Mouse (Mus musculus) right cerebral cortex, postnatal 36 days (tissue): ENCODE data around the gene Tmem8.
"Not testable (repeated sequence)": the region's sequence is repeated elsewhere in the genome, so short reads cannot be mapped to it uniquely, and the experiment has no call there.

Experiments used
- DNase-seq, 2 experiments: peaks; one replicate each; pipeline ENCODE4 v3.0.0; 2022; ENCODE audit warnings: low spot score in 2 of 2, mixed read lengths in 1 of 2

Gene Tmem8

DNA sequence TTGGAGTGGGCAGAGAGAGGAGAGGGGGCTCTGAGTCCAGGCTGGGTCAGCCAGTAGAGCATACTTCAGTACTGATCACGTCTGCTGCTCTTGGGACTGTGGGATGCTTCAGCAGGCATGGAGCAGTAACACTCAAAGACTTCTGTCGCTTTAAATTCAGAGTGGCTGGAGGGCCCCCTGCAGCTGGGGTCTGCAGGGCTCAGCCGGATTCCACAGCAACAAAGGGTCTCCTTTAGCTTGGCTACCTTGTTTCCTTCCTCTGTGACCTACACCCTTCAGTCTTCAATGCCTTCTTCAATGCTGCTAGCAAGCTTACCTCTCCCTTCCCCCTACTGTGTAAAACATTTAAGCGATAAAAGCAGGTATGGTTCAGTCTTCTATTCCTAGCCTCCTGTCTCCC lies 2.1 kb upstream of the Tmem8 start:
- no peak for DNase-seq

DNA sequence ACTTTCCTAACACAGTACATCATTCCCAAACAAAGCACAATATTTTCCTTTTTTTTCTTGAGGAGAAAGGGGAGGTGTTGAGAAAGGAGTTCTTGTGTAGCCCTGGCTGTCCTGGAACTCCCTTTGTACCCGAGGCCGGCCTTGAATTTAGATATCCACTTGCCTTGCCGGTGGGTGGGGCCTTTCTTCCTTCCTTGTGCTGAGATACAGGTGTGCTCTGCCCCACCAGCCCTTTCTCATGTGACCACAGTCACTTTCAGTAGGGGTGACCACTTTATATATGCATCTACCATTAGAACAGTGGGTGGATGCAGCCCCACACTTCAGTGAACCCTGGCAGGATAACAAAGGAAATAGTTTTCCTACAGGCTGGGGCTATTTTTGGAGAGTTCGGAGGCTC lies 1.4 kb upstream of the Tmem8 start:
- no peak for DNase-seq

DNA sequence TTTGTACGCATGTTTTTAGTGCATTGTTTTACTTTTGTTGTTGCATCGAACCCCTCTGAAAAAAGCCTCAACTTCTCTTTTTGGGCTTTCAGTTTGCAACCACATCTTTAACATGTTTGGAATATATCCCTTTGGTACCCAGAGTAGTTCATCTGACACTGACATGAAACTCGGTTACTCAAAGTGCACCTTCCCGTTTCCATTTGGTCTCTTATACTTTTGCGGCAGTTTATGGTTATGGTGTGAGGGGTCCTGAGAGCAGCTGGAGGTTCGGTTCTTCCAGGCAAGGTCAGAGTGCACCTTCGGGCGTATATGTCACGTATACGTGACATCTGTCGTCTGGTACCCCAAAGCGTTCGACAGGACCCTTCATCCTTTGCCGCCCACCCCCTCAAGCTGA lies 348 bp upstream of the Tmem8 start:
- no peak for DNase-seq

DNA sequence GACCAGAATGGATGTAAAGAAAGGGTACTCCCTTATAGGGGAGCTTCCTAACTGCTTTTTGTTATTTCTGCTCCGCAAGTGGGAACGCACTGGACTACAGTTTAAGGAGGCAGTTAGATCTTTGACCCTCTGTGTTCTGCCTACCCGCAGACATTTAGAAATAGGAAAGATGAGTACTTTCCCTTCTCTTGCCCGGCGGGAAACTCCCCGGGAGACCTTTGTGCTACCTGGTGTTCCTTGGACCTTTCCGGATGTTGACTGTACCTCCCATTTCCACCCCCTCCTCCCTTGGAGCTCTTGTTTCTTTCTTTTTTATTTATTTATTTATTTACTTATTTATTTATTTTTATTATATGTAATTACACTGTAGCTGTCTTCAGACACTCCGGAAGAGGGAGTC lies 962 bp downstream of the Tmem8 start:
- DNase-seq = no peak

DNA sequence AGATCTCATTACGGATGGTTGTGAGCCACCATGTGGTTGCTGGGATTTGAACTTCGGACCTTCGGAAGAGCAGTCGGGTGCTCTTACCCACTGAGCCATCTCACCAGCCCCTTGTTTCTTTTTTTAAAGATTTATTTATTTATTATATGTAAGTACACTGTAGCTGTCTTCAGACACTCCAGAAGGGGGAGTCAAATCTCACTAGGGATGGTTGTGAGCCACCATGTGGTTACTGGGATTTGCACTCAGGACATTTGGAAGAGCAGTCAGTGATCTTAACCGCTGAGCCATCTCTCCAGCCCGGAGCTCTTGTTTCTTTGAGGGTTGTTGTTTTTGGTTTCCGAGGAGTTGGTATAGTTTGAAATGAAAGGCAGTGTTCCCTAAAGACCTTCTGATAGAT lies 1.4 kb downstream of the Tmem8 start:
- DNase-seq = not testable (repeated sequence)

DNA sequence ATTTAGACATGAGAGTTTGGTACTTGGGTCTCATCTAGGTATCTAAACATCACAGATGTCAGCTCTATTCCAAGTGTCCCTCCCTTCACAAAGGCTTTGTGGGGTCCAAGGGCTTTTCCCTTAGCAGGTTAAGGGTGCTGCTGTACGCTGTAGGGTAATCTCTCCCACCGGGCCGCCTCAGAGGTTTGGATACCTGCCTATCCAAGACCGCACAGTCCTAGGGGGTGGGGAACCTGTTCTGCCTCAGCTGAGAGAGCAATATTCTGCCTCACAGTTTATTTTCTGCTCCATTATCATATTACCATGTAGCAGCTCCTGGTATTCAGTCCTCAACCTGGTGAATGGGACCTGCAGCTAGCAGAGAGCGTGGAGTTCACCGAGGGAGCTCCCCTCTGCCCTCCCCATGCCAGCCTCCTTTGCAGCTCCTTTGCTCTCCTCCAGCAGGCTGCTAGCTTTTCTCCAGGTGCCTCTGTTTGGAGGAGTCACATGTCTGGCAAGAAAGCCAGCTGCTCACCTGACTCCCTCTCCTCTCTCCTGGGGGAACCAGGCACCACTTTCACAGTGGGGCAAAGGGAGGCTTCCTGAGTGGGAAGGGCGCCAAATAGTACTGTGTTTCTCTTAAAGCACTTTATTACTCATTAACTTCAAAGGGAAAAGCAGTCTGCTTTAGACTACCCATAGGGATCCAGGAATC lies 2.3 kb downstream of the Tmem8 start:
- no peak for DNase-seq

DNA sequence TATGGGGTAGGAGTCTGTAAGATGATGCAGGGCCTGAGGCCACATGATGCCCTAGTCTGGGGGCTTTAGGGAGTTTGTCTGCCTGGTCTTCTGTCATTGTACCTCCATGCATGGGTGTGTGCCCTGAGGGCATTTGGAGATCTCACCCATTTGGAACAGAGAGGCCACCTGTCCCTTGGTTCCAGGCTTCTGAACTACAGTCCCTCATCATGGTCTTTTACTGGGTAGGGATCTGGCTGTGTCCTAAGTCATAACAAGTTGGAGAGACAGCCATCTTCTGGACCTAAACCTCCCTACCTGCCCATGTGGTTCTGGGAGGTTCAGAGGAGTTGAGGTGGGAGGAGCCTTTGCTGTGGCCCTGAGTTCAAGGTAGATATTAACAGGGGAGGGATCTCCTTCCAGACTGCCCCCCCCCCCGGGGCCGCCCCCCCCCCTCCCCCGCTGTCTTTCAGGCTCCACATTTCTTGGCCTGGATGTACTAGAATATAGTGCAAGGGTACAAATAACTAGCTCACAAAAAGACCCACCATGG lies 2.9 kb downstream of the Tmem8 start:
- no peak for DNase-seq

DNA sequence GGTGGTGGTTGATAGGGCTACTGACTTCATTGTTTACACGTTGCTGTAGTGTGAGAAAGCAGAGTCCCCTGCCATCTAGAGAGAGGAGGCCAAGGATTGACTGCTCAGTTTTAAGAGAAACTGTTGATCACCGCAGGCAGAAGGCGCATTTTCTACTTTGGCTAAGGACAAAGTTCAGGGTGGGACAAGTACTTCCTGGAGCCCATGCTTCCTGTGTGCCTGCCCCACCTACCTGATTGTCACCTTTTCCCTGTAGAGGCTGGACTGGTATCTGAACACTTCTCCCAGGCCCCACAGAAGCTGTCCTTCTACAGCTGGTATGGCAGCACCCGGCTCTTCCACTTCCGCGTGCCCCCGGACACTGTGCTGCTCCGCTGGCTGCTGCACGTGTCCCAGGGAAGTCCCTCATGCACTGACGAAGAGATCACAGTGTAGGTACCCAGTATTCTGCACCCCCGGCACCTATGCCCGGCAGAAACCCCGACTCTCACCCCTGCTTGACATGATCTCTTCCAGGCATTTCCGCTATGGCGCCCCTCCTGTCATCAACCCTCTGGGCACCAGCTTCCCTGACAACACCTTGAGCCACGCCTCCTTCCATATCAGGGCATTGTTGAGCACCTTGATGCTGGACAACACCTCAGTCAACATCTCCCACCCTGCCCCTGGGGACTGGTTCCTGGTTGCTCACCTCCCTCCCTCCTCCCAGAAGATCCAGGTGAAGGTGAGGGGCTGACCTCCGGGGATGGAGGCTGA lies 3.6 kb downstream of the Tmem8 start:
- DNase-seq = no peak

DNA sequence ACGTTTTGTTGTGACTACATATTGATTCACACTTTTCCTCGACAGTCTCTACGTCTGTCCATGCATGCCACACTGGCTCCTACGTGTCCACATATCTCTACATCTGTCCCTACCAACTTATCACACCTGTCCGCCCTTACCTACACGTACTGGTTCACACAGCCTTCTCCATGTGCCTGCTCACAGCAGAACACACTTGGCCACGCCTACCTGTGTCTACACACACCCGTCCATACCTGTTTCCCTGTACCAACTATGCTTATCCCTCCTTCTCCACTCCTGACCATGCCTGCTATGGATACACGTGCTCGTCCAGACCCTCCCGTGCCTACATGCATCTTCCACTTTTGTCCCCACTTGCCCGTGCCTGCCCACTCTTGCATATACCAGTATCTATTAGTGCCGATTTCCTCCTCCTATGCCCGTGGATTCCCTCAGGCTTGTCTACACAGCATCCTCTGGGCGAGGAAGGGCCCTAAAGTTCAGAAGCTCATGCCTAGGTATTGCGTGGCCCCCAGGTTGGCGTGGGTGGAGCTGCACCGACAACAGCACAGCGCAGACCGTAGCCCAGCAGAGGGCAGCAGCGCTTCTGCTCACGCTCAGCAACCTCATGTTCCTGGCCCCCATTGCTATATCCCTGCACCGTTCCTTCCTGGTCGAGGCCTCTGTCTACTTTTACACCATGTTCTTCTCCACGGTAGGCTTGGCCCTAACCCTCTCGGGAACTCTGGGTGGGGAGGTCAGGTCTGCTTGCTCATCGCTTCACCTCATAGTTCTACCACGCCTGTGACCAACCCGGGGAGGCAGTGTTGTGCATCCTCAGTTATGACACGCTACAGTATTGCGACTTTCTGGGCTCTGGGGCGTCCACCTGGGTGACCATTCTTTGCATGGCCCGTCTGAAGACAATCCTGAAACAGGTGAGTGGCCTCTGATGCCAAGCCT lies 6.9 kb downstream of the Tmem8 start:
- peak in 1 of 2 experiments; percentile 37 for DNase-seq

DNA sequence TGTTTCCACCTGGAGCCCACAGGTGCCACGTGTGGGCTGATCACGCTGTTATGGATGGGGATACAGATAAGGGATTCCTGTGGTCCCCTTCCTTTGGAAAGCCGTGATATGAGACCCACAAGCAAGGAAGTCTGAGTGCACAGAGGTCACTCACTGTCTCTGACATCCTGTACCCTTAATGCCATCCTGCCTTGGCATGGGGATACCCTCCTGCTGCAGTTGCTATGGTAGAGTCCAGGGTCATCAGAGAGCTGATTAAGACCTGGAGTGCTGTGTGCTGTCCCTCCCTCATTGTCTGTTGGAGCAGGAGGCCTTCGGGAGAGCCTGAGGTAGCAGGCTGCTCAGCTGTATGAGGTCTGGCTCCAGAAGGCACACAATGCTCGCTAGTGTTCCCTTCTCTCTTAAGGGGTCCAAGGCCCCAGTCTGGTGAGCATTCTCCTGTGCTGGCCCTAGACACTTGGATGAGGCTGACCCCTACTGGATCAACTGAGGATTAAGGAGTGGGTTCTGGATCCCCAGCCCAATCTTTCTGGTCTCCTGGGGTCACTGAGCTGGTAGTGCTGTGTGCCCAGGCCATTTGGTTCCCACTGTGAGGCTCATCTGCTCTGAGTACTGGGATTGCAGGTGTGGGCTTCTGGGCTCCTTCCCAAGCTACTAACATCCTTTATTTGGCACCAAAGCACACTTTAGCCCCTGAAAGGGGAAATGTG lies 9.5 kb downstream of the Tmem8 start:
- DNase-seq = no peak

DNA sequence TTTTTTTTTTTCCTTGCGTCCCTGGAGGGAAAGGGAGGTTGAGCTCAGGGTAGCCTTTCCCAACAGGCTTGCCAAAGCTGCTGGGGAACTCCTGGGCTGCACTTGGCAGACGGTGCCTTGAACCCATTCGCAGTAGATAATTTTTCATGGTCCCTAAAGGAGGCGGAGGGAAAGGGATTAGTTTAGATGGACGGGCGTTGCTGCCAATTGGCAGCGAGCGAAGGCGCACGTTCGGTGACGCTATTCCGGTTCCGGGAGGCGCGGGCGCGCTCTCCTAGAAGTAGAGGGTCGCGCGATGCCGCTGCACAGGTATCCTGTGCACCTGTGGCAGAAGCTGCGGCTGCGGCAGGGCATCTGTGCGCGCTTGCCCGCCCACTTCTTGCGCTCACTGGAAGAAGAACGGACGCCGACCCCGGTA lies 10.2 kb downstream of the Tmem8 start, which contains the start of gene Mrpl28:
Gene Mrpl28 (plus strand): TSS at position 234 of the 418 bp plus-strand sequence.
- peak; percentile 82 to 85 for DNase-seq

DNA sequence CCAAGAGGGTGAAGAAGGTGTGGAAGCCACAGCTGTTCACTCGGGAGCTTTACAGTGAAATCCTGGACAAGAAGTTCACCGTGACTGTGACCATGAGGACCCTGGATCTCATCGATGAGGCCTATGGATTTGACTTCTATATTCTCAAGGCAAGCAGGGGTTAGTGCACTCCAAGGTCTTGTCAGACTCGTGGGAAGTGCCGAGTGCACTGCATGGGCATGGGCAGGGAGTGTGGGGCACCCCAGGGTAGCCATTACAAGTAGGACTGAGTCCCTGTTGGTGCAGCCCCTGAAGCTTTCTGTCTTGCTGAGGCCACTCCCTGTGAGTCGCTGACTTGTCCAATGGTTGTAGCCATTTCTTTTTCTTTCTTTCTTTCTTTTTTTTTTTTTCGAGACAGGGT lies 11.5 kb downstream of the Tmem8 start:
- no peak for DNase-seq

DNA sequence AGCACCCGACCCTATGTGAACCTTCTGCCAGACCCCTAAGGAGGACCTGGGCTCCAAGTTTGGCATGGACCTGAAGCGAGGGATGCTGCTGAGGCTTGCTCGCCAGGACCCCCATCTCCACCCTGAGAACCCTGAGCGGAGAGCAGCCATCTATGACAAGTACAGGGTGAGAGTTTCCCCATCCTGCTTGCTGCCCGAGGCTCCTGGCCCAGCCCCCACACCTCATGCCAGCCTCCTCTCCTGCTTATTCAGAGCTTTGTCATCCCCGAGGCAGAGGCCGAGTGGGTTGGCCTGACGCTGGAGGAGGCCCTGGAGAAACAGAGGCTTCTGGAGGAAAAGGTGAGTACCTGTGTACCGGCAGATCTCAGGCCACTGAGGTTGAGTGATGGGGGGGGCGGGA lies 12.1 kb downstream of the Tmem8 start:
- no peak for DNase-seq

DNA sequence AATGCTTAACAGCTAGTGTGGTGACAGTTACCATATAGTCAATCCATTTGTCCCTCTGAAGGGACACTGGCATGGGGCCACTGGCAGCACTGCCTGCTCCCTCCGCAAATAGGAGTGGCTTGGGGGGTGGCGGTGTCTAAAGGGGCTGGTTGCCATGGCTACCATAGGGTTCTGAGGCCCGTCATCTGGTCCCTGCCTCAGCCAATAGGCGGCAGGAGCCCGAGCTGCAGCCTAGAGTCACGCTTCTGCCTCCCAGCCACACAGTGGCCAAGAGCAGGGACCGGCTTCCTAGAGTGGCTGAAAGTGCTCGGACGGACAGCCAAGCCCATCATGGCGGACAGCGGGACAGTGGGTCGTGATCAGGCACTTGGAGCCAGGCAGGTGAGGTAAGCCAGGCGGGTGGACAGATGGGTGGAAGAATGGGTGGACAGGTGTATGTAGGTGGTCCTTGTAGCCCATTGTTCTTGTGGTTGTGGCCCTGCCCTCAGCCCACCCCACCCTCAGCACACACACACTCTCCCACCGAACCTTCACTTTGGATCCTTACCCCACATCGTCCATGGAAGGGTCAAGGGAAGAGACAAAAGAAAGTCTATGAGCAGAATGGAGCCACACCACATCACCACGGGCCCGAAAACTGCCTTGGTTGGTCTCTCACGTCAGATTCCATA lies 18.1 kb downstream of the Tmem8 start:
- no peak for DNase-seq

DNA sequence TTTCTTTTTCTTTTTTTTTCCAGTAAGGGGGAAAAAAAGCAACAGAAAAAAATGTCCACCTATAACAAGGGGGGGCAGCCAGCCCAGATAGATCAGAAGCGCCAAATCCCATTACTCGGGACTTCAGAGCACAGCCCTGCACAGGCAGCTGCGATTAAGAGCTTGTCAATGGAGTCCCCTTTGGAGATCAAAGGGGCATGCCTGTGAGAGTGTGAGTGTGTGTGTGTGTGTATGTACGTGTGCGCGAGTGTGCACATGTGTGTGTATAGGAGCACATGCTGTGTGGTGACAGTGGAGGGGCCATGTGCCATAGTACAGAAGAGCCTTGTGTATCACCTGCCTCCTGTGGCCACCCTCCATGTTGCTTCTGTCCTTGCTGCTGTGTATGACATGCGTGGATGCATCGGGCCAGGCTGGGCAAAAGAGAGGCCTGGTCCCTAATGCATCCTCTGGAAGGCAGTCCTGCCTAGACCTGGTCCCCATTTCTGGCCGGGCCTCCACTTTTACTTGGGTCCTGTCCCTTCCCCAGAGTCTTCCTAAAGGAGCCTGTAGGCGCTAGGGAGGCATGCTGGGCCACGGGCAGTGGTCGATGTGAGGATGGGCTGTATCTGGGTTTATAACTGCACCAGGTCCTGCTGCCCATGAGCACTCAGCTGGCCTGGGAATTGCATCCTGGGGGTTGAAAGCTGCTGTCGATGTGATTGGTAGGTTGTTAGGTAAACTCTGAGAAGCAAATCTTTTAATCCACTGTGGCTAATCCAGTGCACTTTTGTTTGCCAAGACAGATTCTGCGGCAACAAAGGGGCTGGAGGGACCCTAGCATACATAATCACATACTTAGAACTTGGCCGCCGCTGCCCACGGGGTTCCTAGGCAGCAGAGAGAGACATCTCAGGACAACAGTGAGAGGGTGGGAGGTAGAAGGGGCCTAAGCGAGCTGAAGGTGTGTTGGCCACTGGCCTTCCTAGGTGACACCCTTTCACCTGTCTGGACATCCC lies 19.1 kb downstream of the Tmem8 start:
- DNase-seq = no peak

DNA sequence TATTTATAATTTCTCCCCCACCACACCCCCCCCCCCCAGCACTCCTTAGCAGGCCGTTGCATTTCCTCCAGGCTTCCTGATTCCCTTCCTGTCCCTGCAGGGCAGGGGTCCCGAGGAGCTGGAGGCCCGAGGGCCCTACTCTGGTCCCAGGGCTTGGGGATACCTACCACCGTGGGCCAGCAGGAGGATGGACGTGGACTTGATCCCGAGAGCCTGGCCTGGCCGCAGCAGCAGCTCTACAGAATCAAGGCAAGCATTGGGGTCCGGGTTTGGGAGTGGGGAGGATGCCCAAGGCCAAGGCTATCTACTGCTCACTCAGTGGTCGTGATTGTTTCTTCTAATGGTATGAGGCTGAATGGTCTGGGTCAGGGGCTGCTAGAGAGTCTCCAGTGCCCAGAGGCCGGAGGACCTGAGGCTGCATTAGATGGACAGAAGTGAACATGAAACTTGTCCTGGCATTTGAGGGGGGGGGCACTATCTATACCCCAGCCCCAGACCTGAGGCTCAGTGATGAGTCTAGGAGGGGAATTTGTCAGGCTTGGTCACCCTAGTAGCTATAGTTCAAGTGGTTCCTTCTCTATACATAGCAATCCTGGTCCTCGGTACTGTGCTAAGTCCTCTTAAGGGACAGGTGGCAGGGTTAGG lies 24.1 kb downstream of the Tmem8 start:
- no peak for DNase-seq

DNA sequence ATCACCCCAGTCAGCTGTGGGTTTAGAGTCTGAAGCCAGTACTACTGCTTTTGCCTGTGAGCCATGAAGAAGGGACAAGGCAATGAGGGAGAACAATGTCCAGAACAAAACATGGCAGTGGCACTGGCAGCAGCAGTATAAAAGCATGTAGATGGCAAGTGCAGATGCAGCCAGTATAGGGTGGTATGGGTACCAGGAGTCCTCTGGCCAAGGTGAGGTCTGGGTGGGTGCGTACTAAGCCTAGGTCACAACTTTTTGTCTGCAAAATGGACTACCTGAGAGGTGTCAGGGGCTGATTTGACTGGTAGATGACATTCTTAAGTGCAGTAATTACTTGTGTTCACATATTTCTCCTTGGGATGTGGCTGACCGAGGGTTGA lies 24.6 kb downstream of the Tmem8 start:
- DNase-seq = no peak

DNA sequence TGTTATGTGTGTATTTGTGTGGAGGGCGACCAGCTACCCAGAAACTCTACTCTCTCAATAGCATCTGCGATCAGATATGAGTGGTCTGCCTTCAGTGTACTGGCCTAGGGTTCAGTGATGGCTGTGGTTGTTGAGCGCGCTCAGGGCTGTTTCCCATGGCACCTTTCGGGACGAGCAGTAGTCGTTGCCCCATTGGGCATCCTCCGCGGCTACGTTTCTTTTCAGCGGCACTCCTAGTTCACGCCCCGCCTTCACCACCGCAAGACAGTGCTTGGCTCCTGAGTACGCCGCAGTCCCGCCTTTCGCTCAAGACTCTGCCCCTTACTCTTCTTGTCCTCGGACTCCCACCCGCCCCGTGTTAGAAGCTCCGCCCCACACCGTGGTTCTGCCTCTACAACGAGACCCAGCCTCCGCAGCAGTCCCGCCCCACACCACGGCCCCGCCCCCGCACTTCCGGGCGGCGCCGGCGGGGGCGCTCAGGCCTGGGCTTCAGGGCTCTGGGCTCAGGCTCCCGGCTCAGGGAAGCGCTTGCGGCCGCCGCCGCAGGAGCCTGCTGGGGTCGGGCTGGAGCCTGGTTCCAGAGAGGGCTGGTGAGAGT lies 25.2 kb downstream of the Tmem8 start, which contains the start of gene Axin1:
Gene Axin1 (plus strand): TSS at position 450 of the 598 bp plus-strand sequence.
- peak; percentile 93 to 95 for DNase-seq
